Mouse (Mus musculus): ENCODE measurements around the gene Alk. TPM values are rescaled to one million over a fixed set of nuclear protein-coding genes. Genes with fewer than 3 reads are reported as not detected.

Gene Alk
- polyA plus RNA-seq, 1 experiment from 2014 or later, result 2.2 TPM

- no peak for ATAC-seq (ENCODE audit: low FRiP score, low read depth)
- 61% methylated on average over 5 of the region's 5 CpGs for WGBS
- no peak overlapping the region for H3K27ac ChIP-seq
These were observed 130.3 kb downstream of the Alk start for GRCm38 (mm10) chr17:72474166-72474565.

GRCm38 (mm10) chr17:72448477-72448876 is 155.9 kb downstream of the Alk start:
- WGBS, result 83% methylated on average over 4 of the region's 4 CpGs
- no peaks in the 10 kb centered on the region for H3K4me1 ChIP-seq
- H3K4me2 ChIP-seq (replicated peaks), result no peak overlapping the region
- no peaks in the 10 kb centered on the region for H3K36me3 ChIP-seq
- H3K27ac ChIP-seq, result no peak overlapping the region
- no peaks in the 10 kb centered on the region for H3K9me3 ChIP-seq
- no peaks in the 10 kb centered on the region for H3K27me3 ChIP-seq (replicated peaks)
- no peak overlapping the region for H3K4me3 ChIP-seq
- H3K9ac ChIP-seq, result no peak overlapping the region
- no peak for ATAC-seq (ENCODE audit: low FRiP score, low read depth)

More at GRCm38 (mm10) chr17:72474166-72474565, 130.3 kb downstream of the Alk start:
- Histone ChIP-seq H3K9me3 (no peaks in the 10 kb centered on the region), H3K27me3 (replicated peaks) (no peaks in the 10 kb centered on the region), H3K4me3 (no peak overlapping the region), H3K9ac (no peak overlapping the region), H3K4me1 (no peaks in the 10 kb centered on the region), H3K4me2 (replicated peaks) (no peak overlapping the region), H3K36me3 (no peaks in the 10 kb centered on the region)

GRCm38 (mm10) chr17:72445204-72446177 is 158.9 kb downstream of the Alk start:
- no peak overlapping the region for H3K27ac ChIP-seq
- no peak overlapping the region for H3K9ac ChIP-seq
- H3K27me3 ChIP-seq (replicated peaks), result no peaks in the 10 kb centered on the region
- no peak overlapping the region for H3K4me2 ChIP-seq (replicated peaks)
- H3K9me3 ChIP-seq, result no peaks in the 10 kb centered on the region
- no peaks in the 10 kb centered on the region for H3K36me3 ChIP-seq
- no peaks in the 10 kb centered on the region for H3K4me1 ChIP-seq
- ATAC-seq (ENCODE audit: low FRiP score, low read depth), result no peak
- no peak overlapping the region for H3K4me3 ChIP-seq
- WGBS, result 78% methylated on average over 3 of the region's 3 CpGs

- ATAC-seq (ENCODE audit: low FRiP score, low read depth), result no peak
- H3K4me3 ChIP-seq, result no peak overlapping the region
- WGBS, result 86% methylated on average over 4 of the region's 4 CpGs
- no peak overlapping the region for H3K27ac ChIP-seq
- H3K4me2 ChIP-seq (replicated peaks), result no peak overlapping the region
- no peak overlapping the region for H3K9ac ChIP-seq
- no peaks in the 10 kb centered on the region for H3K36me3 ChIP-seq
- H3K27me3 ChIP-seq (replicated peaks), result no peaks in the 10 kb centered on the region
- H3K4me1 ChIP-seq, result no peaks in the 10 kb centered on the region
- no peaks in the 10 kb centered on the region for H3K9me3 ChIP-seq
These were observed 187.0 kb downstream of the Alk start for GRCm38 (mm10) chr17:72417451-72417850.

- Histone ChIP-seq H3K27me3 (replicated peaks) (no peaks in the 10 kb centered on the region), H3K36me3 (no peaks in the 10 kb centered on the region), H3K4me1 (no peaks in the 10 kb centered on the region), H3K9ac (no peak overlapping the region), H3K9me3 (no peaks in the 10 kb centered on the region), H3K27ac (no peak overlapping the region), H3K4me2 (replicated peaks) (no peak overlapping the region), H3K4me3 (no peak overlapping the region)
- ATAC-seq (ENCODE audit: low FRiP score, low read depth), result no peak
These were observed 189.8 kb downstream of the Alk start for GRCm38 (mm10) chr17:72414676-72415075.

- no peaks in the 10 kb centered on the region for H3K36me3 ChIP-seq
- no peak overlapping the region for H3K4me2 ChIP-seq (replicated peaks)
- no peak overlapping the region for H3K9ac ChIP-seq
- H3K4me3 ChIP-seq, result no peak overlapping the region
- H3K9me3 ChIP-seq, result no peaks in the 10 kb centered on the region
- no peak overlapping the region for H3K27ac ChIP-seq
- no peaks in the 10 kb centered on the region for H3K4me1 ChIP-seq
- H3K27me3 ChIP-seq (replicated peaks), result no peaks in the 10 kb centered on the region
- no peak for ATAC-seq (ENCODE audit: low FRiP score, low read depth)
- 78% methylated on average over 2 of the region's 2 CpGs for WGBS
These were observed 199.6 kb downstream of the Alk start for GRCm38 (mm10) chr17:72404813-72405212.

- ATAC-seq (ENCODE audit: low FRiP score, low read depth), result no peak
- WGBS, result 94% methylated on average over 3 of the region's 3 CpGs
These were observed 202.6 kb downstream of the Alk start for GRCm38 (mm10) chr17:72401861-72402260.

GRCm38 (mm10) chr17:72401349-72401748 is 203.1 kb downstream of the Alk start:
- Histone ChIP-seq H3K36me3 (no peaks in the 10 kb centered on the region), H3K9me3 (no peaks in the 10 kb centered on the region), H3K4me2 (replicated peaks) (no peak overlapping the region), H3K9ac (no peak overlapping the region), H3K4me3 (no peak overlapping the region), H3K27ac (no peak overlapping the region), H3K27me3 (replicated peaks) (no peaks in the 10 kb centered on the region), H3K4me1 (no peaks in the 10 kb centered on the region)
- no peak for ATAC-seq (ENCODE audit: low FRiP score, low read depth)
- 95% methylated on average over 2 of the region's 2 CpGs for WGBS

More at GRCm38 (mm10) chr17:72401861-72402260, 202.6 kb downstream of the Alk start:
- Histone ChIP-seq H3K4me3 (no peak overlapping the region), H3K27me3 (replicated peaks) (no peaks in the 10 kb centered on the region), H3K4me2 (replicated peaks) (no peak overlapping the region), H3K4me1 (no peaks in the 10 kb centered on the region), H3K27ac (no peak overlapping the region), H3K36me3 (no peaks in the 10 kb centered on the region), H3K9me3 (no peaks in the 10 kb centered on the region), H3K9ac (no peak overlapping the region)

- H3K9me3 ChIP-seq, result no peaks in the 10 kb centered on the region
- H3K27me3 ChIP-seq (replicated peaks), result no peaks in the 10 kb centered on the region
- H3K9ac ChIP-seq, result no peak overlapping the region
- ATAC-seq (ENCODE audit: low FRiP score, low read depth), result no peak
- WGBS, result 74% methylated on average over 3 of the region's 3 CpGs
- H3K4me1 ChIP-seq, result peaks cover 3% of the 10 kb centered on the region; the same call in 1 of the 2 replicates
- H3K27ac ChIP-seq, result no peak overlapping the region
- H3K4me3 ChIP-seq, result no peak overlapping the region
- H3K4me2 ChIP-seq (replicated peaks), result no peak overlapping the region
- H3K36me3 ChIP-seq, result no peaks in the 10 kb centered on the region
These were observed 204.9 kb downstream of the Alk start for GRCm38 (mm10) chr17:72399331-72400059.

GRCm38 (mm10) chr17:72395956-72396355 is 208.5 kb downstream of the Alk start:
- Histone ChIP-seq H3K27me3 (replicated peaks) (no peaks in the 10 kb centered on the region), H3K9ac (no peak overlapping the region), H3K4me1 (peaks cover 3% of the 10 kb centered on the region; the same call in 1 of the 2 replicates), H3K27ac (no peak overlapping the region), H3K9me3 (no peaks in the 10 kb centered on the region), H3K4me3 (no peak overlapping the region), H3K4me2 (replicated peaks) (no peak overlapping the region), H3K36me3 (no peaks in the 10 kb centered on the region)
- no peak for ATAC-seq (ENCODE audit: low FRiP score, low read depth)
- WGBS, result 31% methylated on average over 8 of the region's 8 CpGs

- WGBS, result 82% methylated on average over 4 of the region's 4 CpGs
- no peak for ATAC-seq (ENCODE audit: low FRiP score, low read depth)
- H3K4me2 ChIP-seq (replicated peaks), result no peak overlapping the region
These were observed 235.4 kb downstream of the Alk start for GRCm38 (mm10) chr17:72368991-72369390.

GRCm38 (mm10) chr17:72362811-72363496 is 241.5 kb downstream of the Alk start:
- Histone ChIP-seq H3K4me3 (no peak overlapping the region), H3K4me2 (replicated peaks) (no peak overlapping the region), H3K4me1 (no peaks in the 10 kb centered on the region), H3K27ac (no peak overlapping the region), H3K27me3 (replicated peaks) (no peaks in the 10 kb centered on the region), H3K9me3 (no peaks in the 10 kb centered on the region; the same call in 1 of the 2 replicates), H3K9ac (no peak overlapping the region), H3K36me3 (no peaks in the 10 kb centered on the region)
- WGBS, result 86% methylated on average over 10 of the region's 10 CpGs
- no peak for ATAC-seq (ENCODE audit: low FRiP score, low read depth)

More at GRCm38 (mm10) chr17:72368991-72369390, 235.4 kb downstream of the Alk start:
- Histone ChIP-seq H3K9ac (no peak overlapping the region), H3K9me3 (no peaks in the 10 kb centered on the region), H3K4me3 (no peak overlapping the region), H3K36me3 (no peaks in the 10 kb centered on the region), H3K27me3 (replicated peaks) (no peaks in the 10 kb centered on the region), H3K4me1 (no peaks in the 10 kb centered on the region), H3K27ac (no peak overlapping the region)
